Mouse (Mus musculus): ENCODE results near the gene Pcmt1.
"Not testable (repeated sequence)": the region's sequence is repeated elsewhere in the genome, so short reads cannot be mapped to it uniquely, and the experiment has no call there.

The Pcmt1 gene

GRCm38 (mm10) chr10:7645911-7646310 is 35.0 kb downstream of the Pcmt1 start:
- no peak for DNase-seq (ENCODE audit: low spot score in 2 of 2)

GRCm38 (mm10) chr10:7640366-7640765 is 40.6 kb downstream of the Pcmt1 start:
- DNase-seq (ENCODE audit: low spot score in 2 of 2), result no peak

DNA sequence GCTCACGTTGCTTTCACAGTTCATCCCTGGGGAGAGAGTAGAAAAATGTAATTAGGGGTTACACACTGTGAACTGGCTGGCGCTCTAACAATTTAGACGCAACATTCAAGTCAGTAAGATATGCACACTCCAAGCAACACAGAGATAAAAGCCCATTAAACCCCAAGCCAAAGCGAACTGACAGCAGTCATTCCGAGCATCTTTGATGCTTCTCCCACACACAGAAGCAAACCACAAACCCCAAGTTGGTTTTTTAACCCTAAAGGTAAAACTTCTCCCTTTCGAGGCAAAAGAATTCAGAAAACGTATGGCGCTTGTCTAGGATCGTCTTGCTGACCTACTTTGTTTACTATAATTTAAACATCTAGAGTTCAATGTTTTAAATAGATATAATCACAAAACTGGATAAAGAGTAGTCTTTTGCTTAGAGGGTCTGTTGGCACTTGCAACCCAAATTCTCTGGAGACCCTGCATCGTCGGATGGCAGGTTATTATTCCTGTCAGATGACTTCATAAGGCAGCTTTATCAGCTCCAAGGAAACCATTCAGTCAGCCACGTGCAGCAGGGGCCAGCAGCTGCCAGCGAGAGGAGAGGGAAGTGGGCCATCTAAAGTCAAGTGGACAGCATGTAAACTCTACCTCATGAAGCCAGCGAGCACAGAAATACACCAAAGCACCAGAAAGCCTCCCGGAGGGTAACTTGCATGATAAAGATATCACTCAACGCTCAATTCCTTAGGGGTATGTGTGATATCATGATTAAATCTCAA is 49.8 kb downstream of the Pcmt1 start:
- DNase-seq (ENCODE audit: low spot score in 2 of 2), result no peak

- DNase-seq (ENCODE audit: low spot score in 2 of 2), result no peak
Observed at GRCm38 (mm10) chr10:7630286-7630685, 50.6 kb downstream of the Pcmt1 start.

DNA sequence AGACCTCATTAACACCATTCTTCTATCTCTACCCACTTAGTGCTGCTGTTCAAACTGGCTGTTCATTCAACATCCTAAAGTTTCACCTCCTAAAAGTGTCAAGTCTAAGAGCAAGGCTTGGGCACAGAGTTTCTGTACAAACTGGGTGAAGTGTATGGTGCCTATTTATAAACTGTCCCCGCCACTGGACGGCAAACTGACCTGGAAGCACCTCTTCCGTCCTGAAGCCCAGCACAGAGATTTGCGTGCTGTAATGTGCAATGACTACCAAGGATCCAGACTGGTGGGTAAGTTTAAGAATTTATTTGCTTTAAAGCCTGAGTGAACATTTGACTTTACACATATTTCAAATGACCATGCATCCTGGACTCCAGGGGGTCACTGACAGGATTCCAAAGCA is 51.8 kb downstream of the Pcmt1 start:
- DNase-seq (ENCODE audit: low spot score in 2 of 2), result no peak

DNA sequence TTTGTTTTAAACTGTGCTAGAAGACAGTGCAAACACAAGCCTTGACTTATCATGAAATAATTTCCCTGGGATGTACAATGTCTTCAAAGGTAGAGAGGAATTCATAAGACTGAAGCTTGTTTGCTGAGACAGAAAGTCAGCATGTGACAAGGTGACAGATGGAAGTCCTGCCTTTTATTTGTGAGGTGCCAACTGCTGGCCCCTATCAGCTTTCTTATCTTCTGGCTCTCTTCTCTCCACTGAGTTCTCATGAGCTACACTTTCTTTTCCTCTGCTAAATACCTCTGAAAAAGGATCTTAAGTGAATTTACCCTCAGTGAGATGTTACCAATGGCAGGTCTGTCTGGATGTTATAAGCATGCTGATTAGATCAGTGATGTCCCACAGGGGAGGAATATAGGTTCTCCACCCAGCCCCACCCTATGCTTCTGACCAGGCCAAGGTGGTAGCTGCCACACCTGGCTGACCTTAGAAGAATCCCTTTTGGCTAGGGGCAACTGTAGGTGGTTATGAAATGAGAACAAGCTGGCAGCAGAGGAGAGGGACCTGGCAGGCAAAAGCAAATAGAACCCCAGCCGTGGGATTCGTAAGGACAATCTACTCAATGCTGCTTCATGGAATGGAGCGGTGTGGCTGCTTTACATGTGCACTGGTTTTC is 56.9 kb downstream of the Pcmt1 start:
- no peak for DNase-seq (ENCODE audit: low spot score in 2 of 2)

DNA sequence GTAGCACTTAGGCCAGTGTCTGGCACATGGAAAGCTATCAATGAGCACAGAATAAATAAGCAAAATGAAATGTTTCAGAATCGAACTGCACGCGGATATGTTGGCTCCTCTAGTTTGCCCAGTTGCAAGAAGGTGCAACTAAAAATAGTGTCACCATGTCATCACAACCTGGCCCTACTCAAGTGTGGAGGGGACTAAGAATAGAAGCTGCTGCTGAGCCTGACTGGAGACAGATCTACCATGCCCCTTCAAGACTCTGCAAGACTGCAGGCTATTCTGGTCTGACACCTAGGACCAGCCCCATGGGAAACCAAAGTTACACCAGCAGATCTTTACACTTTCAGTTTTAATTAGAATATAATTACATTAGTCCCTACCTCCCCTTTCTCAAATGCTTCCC is 58.6 kb downstream of the Pcmt1 start:
- no peak for DNase-seq (ENCODE audit: low spot score in 2 of 2)

DNA sequence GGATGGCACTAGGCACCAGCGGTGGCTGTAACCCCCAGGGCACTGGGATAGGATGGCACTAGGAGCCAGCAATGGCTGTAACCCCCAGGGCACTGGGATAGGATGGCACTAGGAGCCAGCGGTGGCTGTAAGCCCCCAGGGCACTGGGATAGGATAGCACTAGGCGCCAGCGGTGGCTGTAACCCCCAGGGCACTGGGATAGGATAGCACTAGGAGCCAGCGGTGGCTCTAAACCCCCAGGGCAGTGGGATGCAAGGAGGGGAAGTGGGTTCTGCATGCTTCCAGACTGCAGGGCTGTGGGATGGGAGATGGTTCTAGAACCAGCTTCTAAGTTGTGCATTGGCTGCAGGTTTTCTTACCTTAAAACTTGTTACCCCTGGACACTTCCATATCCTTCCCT is 60.2 kb downstream of the Pcmt1 start:
- no peak for DNase-seq (ENCODE audit: low spot score in 2 of 2)

DNA sequence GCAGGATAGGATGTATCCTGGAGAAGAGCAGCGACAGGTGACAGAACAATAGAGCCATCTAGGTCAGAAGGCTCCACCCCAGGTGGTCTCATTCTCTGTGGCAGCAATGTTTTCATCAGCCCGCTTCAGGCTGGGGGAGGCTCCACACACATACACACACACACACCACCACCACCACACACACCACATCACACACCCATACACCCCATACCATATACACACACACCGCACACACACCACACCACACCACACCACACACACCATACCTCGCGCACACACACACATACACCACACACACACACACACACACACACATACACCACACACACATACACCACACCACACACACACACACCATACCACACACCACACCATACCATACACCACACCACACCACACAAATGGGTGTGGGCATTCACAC is 61.1 kb downstream of the Pcmt1 start:
- DNase-seq (ENCODE audit: low spot score in 2 of 2), result no peak

- not testable (repeated sequence) for DNase-seq (ENCODE audit: low spot score in 2 of 2)
Observed at GRCm38 (mm10) chr10:7617556-7617955, 63.4 kb downstream of the Pcmt1 start.

DNA sequence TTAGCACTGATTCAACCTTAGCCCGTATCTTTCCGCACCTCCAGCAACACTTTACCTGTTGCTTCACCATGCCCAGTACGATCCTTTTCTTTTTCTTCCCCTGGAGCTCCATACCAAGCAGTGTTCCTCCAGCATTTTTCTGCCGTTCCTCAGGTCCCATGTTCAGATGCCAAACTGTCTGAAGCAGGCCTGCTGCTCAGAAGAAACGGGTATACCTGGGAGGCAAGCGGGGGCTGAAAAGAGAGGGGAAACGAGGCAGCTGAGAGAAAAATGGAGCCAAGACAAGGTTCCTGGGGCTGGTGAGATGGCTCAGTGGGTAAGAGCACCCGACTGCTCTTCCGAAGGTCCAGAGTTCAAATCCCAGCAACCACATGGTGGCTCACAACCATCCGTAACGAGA is 63.8 kb downstream of the Pcmt1 start:
- DNase-seq (ENCODE audit: low spot score in 2 of 2), result not testable (repeated sequence)

DNA sequence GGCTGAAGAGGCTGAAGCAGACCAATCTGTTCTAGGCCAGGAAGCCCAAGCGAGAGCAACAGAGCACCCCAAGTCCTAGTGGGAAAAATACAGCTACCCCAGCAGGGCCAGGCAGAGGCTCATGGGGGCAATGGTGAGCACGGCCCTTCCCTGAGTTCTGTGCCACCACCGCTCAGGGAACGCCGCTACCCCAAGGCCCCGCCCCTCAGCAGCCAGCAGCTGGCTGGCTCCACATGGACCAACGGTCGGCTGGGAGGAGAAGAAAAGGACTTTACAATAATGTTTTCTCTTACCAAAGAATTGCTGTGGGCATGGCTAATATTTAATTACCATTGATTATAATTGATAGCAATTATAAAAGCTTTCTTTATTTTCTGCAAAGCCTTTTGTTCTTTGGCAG is 66.1 kb downstream of the Pcmt1 start:
- DNase-seq (ENCODE audit: low spot score in 2 of 2), result no peak

- not testable (repeated sequence) for DNase-seq (ENCODE audit: low spot score in 2 of 2)
Observed at GRCm38 (mm10) chr10:7612210-7612609, 68.7 kb downstream of the Pcmt1 start.

DNA sequence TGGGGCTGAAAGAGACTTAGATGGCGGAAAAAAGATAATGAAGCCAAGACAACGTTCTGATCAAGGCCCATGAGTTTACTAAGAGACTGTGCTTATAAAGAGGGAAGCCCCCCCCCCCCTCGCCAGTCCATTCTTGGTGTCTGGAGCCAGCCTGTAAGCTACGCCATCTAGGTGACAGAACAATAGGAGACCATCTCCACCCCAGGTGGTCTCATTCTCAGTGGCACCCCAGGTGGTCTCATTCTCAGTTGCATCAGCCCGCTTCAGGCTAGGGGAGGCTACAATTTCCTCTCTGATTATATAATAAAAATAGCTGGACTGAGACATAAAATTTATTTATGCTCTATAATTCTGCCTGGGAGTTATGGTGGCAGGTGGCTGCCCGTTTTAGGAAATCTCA is 69.3 kb downstream of the Pcmt1 start:
- DNase-seq (ENCODE audit: low spot score in 2 of 2), result no peak

DNA sequence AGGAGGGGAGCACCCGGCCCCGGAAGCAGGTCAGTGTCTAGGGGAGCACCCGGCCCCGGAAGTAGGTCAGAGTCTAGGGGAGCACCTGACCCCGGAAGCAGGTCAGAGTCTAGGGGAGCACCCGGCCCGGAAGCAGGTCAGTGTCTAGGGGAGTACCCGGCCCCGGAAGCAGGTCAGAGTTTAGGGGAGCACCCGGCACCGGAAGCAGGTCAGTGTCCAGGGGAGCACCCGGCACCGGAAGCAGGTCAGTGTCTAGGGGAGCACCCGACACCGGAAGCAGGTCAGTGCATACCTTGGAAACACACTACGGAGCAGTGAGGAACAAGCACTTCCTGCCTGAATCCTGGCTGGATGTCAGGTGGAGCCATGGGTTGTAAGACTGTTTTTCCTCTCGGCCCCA is 72.3 kb downstream of the Pcmt1 start:
- DNase-seq (ENCODE audit: low spot score in 2 of 2), result no peak

GRCm38 (mm10) chr10:7606437-7606836 is 74.5 kb downstream of the Pcmt1 start:
- no peak for DNase-seq (ENCODE audit: low spot score in 2 of 2)

- DNase-seq (ENCODE audit: low spot score in 2 of 2), result no peak
Observed at GRCm38 (mm10) chr10:7605168-7605567, 75.8 kb downstream of the Pcmt1 start.

DNA sequence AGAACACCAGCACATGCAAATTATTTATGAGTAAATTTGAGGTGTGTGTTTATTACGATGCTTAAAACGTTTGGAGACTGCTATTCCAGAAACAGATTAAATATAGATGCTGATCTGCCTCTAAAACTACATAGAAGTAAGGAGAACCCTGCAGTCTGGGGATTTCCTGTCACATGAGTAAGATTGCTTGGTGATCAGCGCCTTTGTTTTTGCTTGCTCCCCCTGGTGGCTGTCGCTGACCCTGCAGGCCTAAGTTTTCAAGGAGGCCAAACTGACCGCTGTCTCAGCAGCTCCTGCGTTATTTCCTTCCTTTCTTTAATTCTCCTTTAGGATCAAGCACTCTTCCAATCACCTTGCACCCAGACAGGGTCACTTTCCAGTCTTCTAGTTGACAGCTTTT is 80.3 kb downstream of the Pcmt1 start:
- DNase-seq (ENCODE audit: low spot score in 2 of 2), result peak; percentile 45 to 79

DNA sequence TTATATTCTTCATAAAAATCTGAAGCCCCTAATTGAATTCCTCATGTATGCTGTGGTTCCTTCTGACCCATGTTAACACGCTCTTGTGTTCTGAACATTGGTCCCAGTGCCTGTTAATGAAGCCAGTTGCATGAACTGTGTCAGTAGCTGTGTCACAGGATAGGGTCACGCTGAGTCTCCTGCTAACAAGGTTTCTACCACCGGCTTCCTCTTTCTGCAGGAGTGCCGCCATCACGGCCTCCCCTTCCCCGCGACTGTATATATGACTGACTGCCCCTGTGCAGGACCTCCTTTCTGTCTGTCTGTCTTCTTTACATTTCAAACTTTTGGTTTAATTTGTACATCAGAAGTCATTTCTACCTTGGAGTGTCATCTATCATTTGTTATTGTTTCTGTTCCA is 82.8 kb downstream of the Pcmt1 start:
- no peak for DNase-seq (ENCODE audit: low spot score in 2 of 2)

DNA sequence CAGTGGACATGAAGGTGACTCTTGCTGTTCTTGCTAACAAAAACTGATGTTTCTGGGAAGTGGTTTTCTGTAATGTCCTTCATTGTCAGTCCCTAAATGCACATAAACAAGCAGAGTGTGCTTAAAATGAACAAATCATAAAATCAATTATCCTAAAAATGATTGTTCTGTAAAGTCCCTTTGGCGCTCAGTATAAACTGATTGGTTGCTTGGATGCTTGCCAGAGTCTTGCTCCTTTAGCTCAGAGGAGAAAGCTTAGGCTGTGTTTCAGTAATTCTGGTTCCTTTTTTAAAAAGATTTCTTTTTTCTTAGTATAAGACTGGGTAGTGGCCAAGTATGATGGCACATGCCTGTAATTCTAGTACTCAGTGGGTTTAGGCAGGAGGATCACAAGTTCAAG is 84.7 kb downstream of the Pcmt1 start:
- DNase-seq (ENCODE audit: low spot score in 2 of 2), result no peak

- DNase-seq (ENCODE audit: low spot score in 2 of 2), result no peak
Observed at GRCm38 (mm10) chr10:7594797-7595196, 86.1 kb downstream of the Pcmt1 start.

DNA sequence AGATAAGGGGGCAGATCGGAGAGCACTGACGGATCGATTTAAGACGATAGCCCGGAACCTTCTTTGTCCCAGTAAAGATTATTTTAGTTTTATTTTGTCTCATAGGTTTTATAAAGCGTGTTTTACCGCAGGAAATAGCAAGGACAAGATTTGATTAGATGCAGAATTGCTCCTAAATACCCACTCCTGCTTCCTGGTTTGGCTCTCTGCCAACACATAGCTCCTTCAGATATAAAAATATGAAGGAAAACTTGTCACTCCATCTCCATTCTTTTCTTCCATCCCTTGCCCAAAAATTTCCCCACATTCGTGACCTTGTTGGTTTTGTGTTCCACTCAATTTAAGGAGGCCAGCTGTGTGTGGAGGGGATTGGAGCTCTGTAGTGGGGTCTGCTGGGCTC is 90.1 kb downstream of the Pcmt1 start:
- no peak for DNase-seq (ENCODE audit: low spot score in 2 of 2)

DNA sequence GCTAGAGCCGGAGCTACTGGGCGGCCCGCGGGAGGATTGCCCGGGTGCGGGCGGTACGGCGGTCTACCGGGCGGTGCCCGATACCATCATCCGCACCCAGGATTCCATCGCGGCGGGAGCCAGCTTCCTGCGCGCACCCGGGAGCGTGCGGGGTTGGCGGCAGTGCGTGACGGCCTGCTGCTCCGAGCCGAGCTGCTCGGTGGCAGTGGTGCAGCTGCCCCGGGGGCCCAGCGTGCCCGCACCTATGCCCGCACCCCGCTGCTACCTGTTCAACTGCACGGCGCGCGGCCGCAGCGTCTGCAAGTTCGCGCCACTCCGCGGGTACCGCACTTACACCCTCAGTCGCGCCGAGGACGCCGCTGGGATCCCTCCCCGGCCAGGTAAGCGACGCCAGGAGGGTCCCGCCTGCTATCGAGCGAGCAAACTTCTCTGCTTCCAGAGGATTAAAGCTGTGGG is 90.7 kb downstream of the Pcmt1 start:
- no peak for DNase-seq (ENCODE audit: low spot score in 2 of 2)
